Mouse (Mus musculus): ENCODE data around the gene Bloc1s4. TPM values are rescaled to one million over a fixed set of nuclear protein-coding genes. Genes with fewer than 3 reads are reported as not detected.
"Not testable (repeated sequence)": the region's sequence is repeated elsewhere in the genome, so short reads cannot be mapped to it uniquely, and the experiment has no call there.

Gene Bloc1s4
- 26.0 and 26.1 TPM in 2 replicates for polyA plus RNA-seq (2014; fragmentation: Nextera tagmentation; extraction: Ambion mirVana)

- no peaks in the 10 kb centered on the region for H3K9me3 ChIP-seq (ENCODE audit: control insufficient read depth, low read length)
- WGBS = 5% methylated on average over 31 of the region's 31 CpGs
- peaks cover 23% of the 10 kb centered on the region for H3K4me1 ChIP-seq (replicated peaks; ENCODE audit: control insufficient read depth, insufficient read depth, low read length)
- H3K4me2 ChIP-seq (replicated peaks) = peak within 1 kb of the TSS; percentile 99
- peak within 1 kb of the TSS; percentile 65 for H3K27ac ChIP-seq
- peaks cover 7% of the 10 kb centered on the region; the same call in 1 of the 2 replicates for H3K36me3 ChIP-seq (replicated peaks; ENCODE audit: control insufficient read depth, insufficient read depth)
- DNase-seq (ENCODE audit: low spot score) (peak; percentile 98), ATAC-seq (ENCODE audit: low FRiP score) (peak; percentile 97)
- H3K27me3 ChIP-seq (ENCODE audit: control insufficient read depth, insufficient read depth, low read length) = peaks cover 3% of the 10 kb centered on the region; the same call in 1 of the 2 replicates
- H3K4me3 ChIP-seq (replicated peaks; ENCODE audit: low read length) = peak within 1 kb of the TSS; percentile 98
- peak within 1 kb of the TSS; percentile 91 for H3K9ac ChIP-seq
These were observed at the start of gene Bloc1s4 for GRCm38 (mm10) chr5:36748536-36749061. TSS of gene Bloc1s4 (minus strand) at chr5:36748650.

- H3K4me1 ChIP-seq (replicated peaks; ENCODE audit: control insufficient read depth, insufficient read depth, low read length) = peaks cover 9% of the 10 kb centered on the region
- 0 out of 2 replicates have a peak overlapping the region, but pooled peaks have one; percentile 44 for H3K9ac ChIP-seq
- no peaks in the 10 kb centered on the region for H3K9me3 ChIP-seq (ENCODE audit: control insufficient read depth, low read length)
- no peak overlapping the region for H3K27ac ChIP-seq
- no peaks in the 10 kb centered on the region for H3K27me3 ChIP-seq (ENCODE audit: control insufficient read depth, insufficient read depth, low read length)
- peak overlapping the region; percentile 56 for H3K4me3 ChIP-seq (replicated peaks; ENCODE audit: low read length)
- DNase-seq (ENCODE audit: low spot score) (no peak), ATAC-seq (ENCODE audit: low FRiP score) (no peak; the same call in 1 of the 2 replicates)
- WGBS = 51% methylated on average over 8 of the region's 8 CpGs
- H3K4me2 ChIP-seq (replicated peaks) = peak overlapping the region; percentile 59
- H3K36me3 ChIP-seq (replicated peaks; ENCODE audit: control insufficient read depth, insufficient read depth) = peaks cover 14% of the 10 kb centered on the region
These were observed 48.8 kb upstream of the Bloc1s4 start for GRCm38 (mm10) chr5:36797291-36797690.

DNA sequence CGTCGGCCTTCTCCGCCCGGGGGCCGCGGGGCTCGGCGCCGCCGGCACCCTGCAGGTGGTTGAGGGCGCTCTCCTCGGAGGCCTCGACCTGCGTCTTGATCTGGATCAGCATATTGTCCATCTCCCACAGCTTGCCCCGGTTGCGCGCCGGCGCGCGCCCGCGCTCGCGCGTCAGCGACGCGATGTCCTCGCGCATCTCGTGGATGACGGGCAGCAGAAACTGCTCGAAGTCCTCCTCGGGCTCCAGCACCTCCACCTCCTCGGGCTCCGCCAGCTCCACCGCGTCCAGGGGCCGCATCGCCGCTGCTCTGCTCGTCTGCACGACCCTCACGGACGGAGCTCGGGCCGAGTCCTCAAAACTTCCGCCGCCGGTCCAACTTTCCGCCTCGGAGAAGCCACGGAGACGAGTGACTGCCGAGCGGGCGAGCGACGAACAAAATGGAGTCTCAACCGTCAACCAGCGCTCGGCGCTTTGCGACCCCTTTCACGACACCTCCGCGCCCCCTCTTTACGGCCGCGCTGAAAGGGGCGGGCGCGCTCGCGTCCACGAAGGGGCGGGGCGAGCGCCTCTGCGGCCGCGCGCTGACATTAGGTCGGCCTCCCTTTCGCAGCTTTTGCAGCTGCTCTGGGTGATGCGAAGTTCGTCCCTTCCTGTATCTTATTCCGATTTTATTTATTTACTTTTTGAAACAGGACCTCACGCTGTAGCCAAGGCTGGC lies 48.0 kb upstream of the Bloc1s4 start, which contains the start of gene Mrfap1:
Gene Mrfap1 (minus strand): TSS at position 477 of the 719 bp plus-strand sequence.
- Histone ChIP-seq H3K4me3 (replicated peaks; ENCODE audit: low read length) (peak within 1 kb of the TSS; percentile 56), H3K36me3 (replicated peaks; ENCODE audit: control insufficient read depth, insufficient read depth) (peaks cover 14% of the 10 kb centered on the region), H3K27ac (peak within 1 kb of the TSS; percentile 93), H3K4me2 (replicated peaks) (peak within 1 kb of the TSS; percentile 59), H3K9ac (peak within 1 kb of the TSS; percentile 78)
- H3K27me3 ChIP-seq (ENCODE audit: control insufficient read depth, insufficient read depth, low read length); H3K9me3 ChIP-seq (ENCODE audit: control insufficient read depth, low read length); H3K4me1 ChIP-seq (replicated peaks; ENCODE audit: control insufficient read depth, insufficient read depth, low read length): not testable (repeated sequence)
- WGBS = under 1% methylated on average over 87 of the region's 90 CpGs
- peak; percentile 96 for DNase-seq (ENCODE audit: low spot score)
- ATAC-seq (ENCODE audit: low FRiP score) = peak; percentile 82

DNA sequence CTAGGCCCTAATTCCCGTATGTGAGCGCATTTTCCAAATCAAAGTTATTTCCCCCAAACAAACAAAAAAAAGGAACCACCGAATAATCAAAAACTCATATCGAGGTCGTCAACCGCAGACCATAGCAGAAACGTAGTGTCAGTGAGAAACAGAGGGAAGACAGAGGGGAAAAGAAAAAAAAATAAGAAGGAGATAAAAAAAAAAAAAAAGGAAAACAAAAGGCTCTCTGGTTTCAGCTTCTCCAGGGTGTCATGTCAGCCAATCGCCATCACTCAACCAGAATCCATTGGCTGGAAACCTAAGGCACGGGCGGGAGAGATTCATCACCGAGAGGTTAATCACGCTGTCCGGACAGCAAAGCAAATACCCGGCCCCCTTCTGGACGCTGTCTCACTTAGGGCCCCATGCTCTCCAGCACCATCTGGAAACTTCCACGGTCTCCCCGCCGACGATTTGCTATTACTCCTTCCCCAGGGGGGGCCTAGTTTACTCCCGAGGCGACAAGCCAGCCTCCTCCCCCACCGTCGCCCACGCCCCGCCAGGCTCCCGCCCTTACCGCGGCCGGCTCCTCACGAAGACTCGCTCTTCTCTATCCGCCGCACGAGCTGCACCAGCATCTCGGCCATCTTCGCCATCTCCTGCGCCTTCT lies 47.3 kb upstream of the Bloc1s4 start:
- not testable (repeated sequence) for H3K9me3 ChIP-seq (ENCODE audit: control insufficient read depth, low read length); H3K4me1 ChIP-seq (replicated peaks; ENCODE audit: control insufficient read depth, insufficient read depth, low read length); H3K27me3 ChIP-seq (ENCODE audit: control insufficient read depth, insufficient read depth, low read length)
- Histone ChIP-seq H3K9ac (peak overlapping the region; percentile 78), H3K27ac (peak overlapping the region; percentile 93), H3K4me2 (replicated peaks) (peak overlapping the region; percentile 59), H3K4me3 (replicated peaks; ENCODE audit: low read length) (peak overlapping the region; percentile 56), H3K36me3 (replicated peaks; ENCODE audit: control insufficient read depth, insufficient read depth) (peaks cover 14% of the 10 kb centered on the region)
- 6% methylated on average over 33 of the region's 37 CpGs for WGBS
- DNase-seq (ENCODE audit: low spot score) (peak; percentile 57), ATAC-seq (ENCODE audit: low FRiP score) (peak; percentile 39)

GRCm38 (mm10) chr5:36791861-36792260 lies 43.4 kb upstream of the Bloc1s4 start:
- no peak overlapping the region for H3K27ac ChIP-seq
- peaks cover 14% of the 10 kb centered on the region for H3K36me3 ChIP-seq (replicated peaks; ENCODE audit: control insufficient read depth, insufficient read depth)
- H3K4me2 ChIP-seq (replicated peaks) = no peak overlapping the region
- H3K4me1 ChIP-seq (replicated peaks; ENCODE audit: control insufficient read depth, insufficient read depth, low read length) = peaks cover 9% of the 10 kb centered on the region
- H3K4me3 ChIP-seq (replicated peaks; ENCODE audit: low read length) = no peak overlapping the region
- H3K9me3 ChIP-seq (ENCODE audit: control insufficient read depth, low read length) = no peaks in the 10 kb centered on the region
- H3K27me3 ChIP-seq (ENCODE audit: control insufficient read depth, insufficient read depth, low read length) = no peaks in the 10 kb centered on the region
- 90% methylated on average over 9 of the region's 9 CpGs for WGBS
- DNase-seq (ENCODE audit: low spot score) (no peak), ATAC-seq (ENCODE audit: low FRiP score) (no peak)
- no peak overlapping the region for H3K9ac ChIP-seq

GRCm38 (mm10) chr5:36786052-36786451 lies 37.6 kb upstream of the Bloc1s4 start:
- no peaks in the 10 kb centered on the region for H3K27me3 ChIP-seq (ENCODE audit: control insufficient read depth, insufficient read depth, low read length)
- no peak overlapping the region for H3K4me3 ChIP-seq (replicated peaks; ENCODE audit: low read length)
- H3K27ac ChIP-seq = no peak overlapping the region
- H3K36me3 ChIP-seq (replicated peaks; ENCODE audit: control insufficient read depth, insufficient read depth) = no peaks in the 10 kb centered on the region
- no peak overlapping the region for H3K9ac ChIP-seq
- H3K4me1 ChIP-seq (replicated peaks; ENCODE audit: control insufficient read depth, insufficient read depth, low read length) = no peaks in the 10 kb centered on the region
- ATAC-seq (ENCODE audit: low FRiP score) (no peak), DNase-seq (ENCODE audit: low spot score) (no peak)
- no peak overlapping the region for H3K4me2 ChIP-seq (replicated peaks)
- no peaks in the 10 kb centered on the region for H3K9me3 ChIP-seq (ENCODE audit: control insufficient read depth, low read length)
- 93% methylated on average over 5 of the region's 5 CpGs for WGBS

DNA sequence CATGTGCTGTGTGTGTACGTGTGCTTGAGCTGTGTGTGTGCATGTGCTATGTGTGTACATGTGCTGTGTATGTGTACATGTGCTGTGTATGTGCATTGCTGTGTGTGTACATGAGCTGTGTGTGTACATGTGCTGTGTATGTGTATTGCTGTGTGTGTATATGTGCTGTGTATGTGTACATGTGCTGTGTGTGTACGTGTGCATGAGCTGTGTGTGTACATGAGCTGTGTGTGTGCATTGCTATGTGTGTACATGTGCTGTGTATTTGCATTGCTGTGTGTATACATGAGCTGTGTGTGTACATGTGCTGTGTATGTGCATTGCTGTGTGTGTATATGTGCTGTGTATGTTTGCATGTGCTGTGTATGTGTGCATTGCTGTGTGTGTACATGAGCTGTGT lies 31.1 kb upstream of the Bloc1s4 start:
- no peak overlapping the region for H3K4me3 ChIP-seq (replicated peaks; ENCODE audit: low read length)
- 91% methylated on average over 2 of the region's 2 CpGs for WGBS
- H3K9me3 ChIP-seq (ENCODE audit: control insufficient read depth, low read length) = 0 out of 2 replicates have a peak, but pooled peaks cover 4% of the 10 kb centered on the region
- H3K27ac ChIP-seq = no peak overlapping the region
- no peaks in the 10 kb centered on the region for H3K36me3 ChIP-seq (replicated peaks; ENCODE audit: control insufficient read depth, insufficient read depth)
- H3K27me3 ChIP-seq (ENCODE audit: control insufficient read depth, insufficient read depth, low read length) = no peaks in the 10 kb centered on the region
- H3K4me1 ChIP-seq (replicated peaks; ENCODE audit: control insufficient read depth, insufficient read depth, low read length) = no peaks in the 10 kb centered on the region
- ATAC-seq (ENCODE audit: low FRiP score) (no peak), DNase-seq (ENCODE audit: low spot score) (no peak)
- no peak overlapping the region for H3K4me2 ChIP-seq (replicated peaks)
- no peak overlapping the region for H3K9ac ChIP-seq

GRCm38 (mm10) chr5:36778901-36779300 lies 30.5 kb upstream of the Bloc1s4 start:
- no peaks in the 10 kb centered on the region for H3K27me3 ChIP-seq (ENCODE audit: control insufficient read depth, insufficient read depth, low read length)
- ATAC-seq (ENCODE audit: low FRiP score) = no peak
- no peak overlapping the region for H3K4me2 ChIP-seq (replicated peaks)
- no peak for DNase-seq (ENCODE audit: low spot score)
- 0 out of 2 replicates have a peak, but pooled peaks cover 4% of the 10 kb centered on the region for H3K9me3 ChIP-seq (ENCODE audit: control insufficient read depth, low read length)
- no peak overlapping the region for H3K4me3 ChIP-seq (replicated peaks; ENCODE audit: low read length)
- no peak overlapping the region for H3K9ac ChIP-seq
- no peaks in the 10 kb centered on the region for H3K4me1 ChIP-seq (replicated peaks; ENCODE audit: control insufficient read depth, insufficient read depth, low read length)
- no peak overlapping the region for H3K27ac ChIP-seq
- WGBS = 96% methylated on average over 1 of the region's 2 CpGs
- no peaks in the 10 kb centered on the region for H3K36me3 ChIP-seq (replicated peaks; ENCODE audit: control insufficient read depth, insufficient read depth)

DNA sequence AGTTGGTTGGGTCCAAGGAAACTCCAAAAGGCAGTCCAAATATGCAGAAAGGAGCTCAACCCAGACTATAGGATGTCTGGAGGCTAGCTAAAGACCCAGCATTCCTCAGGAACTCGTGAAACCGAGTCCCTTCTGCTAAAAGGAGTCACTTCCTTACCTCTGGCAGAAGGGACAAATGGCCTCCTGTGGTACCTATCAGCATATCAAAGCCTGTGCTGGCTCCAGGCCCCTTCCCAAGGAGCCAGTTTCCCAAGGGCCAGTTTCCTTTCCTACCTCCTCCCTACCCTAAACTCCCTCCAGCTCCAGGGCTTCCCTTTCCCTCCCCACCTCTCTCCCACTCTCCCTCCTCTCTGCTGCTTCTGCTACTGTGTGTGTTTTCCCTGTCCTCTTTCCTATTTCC lies 28.7 kb upstream of the Bloc1s4 start:
- no peak overlapping the region for H3K9ac ChIP-seq
- 3% methylated on average over 2 of the region's 2 CpGs for WGBS
- ATAC-seq (ENCODE audit: low FRiP score) = no peak

More for the DNA sequence above, 28.7 kb upstream of the Bloc1s4 start:
- Histone ChIP-seq H3K27me3 (ENCODE audit: control insufficient read depth, insufficient read depth, low read length) (no peaks in the 10 kb centered on the region), H3K9me3 (ENCODE audit: control insufficient read depth, low read length) (0 out of 2 replicates have a peak, but pooled peaks cover 4% of the 10 kb centered on the region), H3K27ac (no peak overlapping the region), H3K36me3 (replicated peaks; ENCODE audit: control insufficient read depth, insufficient read depth) (no peaks in the 10 kb centered on the region), H3K4me1 (replicated peaks; ENCODE audit: control insufficient read depth, insufficient read depth, low read length) (no peaks in the 10 kb centered on the region), H3K4me2 (replicated peaks) (no peak overlapping the region), H3K4me3 (replicated peaks; ENCODE audit: low read length) (no peak overlapping the region)
- no peak for DNase-seq (ENCODE audit: low spot score)
